Mouse (Mus musculus) common myeloid progenitor, adult 5-6 weeks (primary cell): ENCODE results near the gene Rln3. TPM values are rescaled to one million over a fixed set of nuclear protein-coding genes. Genes with fewer than 3 reads are reported as not detected.
A peak's percentile ranks its signal among the peaks of the same experiment; 100 is the strongest.

Source experiments
- ATAC-seq: replicated peaks from 2 replicates; pipeline ENCODE4 v1.8.0; 2016; ENCODE audit warnings: low read depth, mild to moderate bottlenecking, moderate TSS enrichment, inconsistent platforms; ENCODE audit not compliant: poor library complexity, severe bottlenecking
- total RNA-seq: library from RNA; stranded (forward); fragments of 200-1000, 187-1606 nt; gene quantifications from 2 replicates; pipeline ENCODE4 v1.2.3, GENCODE M21; 2017

Rln3 gene
- total RNA-seq = not detected in 2 replicates

GRCm38 (mm10) chr8:84044900-84045299, at the start of gene Rln3:
TSS of gene Rln3 (minus strand) at chr8:84045000.
- no peak for ATAC-seq

DNA sequence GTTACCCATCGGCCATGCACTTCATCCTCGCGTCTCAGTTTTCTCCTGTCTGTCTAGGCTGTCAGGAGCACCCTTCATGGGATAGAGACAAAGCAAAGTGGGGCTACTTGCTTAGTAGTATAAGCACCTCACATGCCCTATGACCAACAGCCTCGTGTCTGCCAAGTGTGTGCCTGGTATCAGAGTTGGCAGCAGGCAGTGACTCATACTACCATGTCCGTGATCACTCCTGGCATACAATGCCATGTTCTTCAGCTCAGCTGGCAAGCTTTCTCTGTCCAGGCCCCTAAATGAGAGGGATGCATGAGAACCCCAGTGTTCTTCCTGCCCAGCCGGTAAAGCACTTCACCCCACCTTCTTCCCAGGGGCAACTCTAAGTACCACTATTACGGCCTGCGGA, 45.8 kb upstream of the Rln3 start:
- no peak for ATAC-seq

DNA sequence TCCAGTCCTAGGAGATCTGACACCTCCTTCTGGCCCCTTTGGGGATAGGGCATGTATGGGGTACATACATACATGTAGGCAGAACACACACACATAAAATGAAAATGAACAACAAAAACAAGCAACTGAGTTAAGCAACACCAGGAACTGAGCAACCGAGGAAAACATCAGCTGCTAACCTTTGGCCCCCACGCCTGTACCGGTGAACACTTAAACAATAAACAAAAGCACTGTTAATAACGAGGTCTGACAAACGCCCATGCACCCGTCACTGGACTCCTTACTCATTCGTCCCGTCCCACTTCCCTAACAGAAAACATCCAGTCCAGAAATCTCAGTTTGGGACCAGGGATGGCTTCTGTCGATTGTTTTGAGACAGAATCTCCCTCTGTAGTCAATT, 44.5 kb upstream of the Rln3 start:
- ATAC-seq = no peak

DNA sequence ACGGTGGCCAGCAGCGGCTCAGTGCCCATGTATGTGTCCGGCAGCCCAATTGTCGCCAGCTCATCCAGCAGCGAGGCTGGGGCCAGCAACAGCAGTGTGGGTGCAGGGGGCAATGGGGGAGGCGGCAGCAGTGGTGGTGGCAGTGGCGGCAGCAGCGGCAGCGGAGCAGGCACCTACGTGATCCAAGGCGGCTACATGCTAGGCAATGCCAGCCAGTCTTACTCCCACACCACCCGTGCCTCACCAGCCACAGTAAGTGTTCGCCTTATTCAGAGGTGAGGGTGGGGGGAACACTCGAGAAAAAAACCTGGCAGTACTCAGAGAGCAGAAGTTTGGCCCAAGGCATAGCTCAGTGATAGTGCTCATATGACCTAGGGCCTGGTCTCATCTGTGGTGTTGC, 43.0 kb upstream of the Rln3 start:
- ATAC-seq = no peak

DNA sequence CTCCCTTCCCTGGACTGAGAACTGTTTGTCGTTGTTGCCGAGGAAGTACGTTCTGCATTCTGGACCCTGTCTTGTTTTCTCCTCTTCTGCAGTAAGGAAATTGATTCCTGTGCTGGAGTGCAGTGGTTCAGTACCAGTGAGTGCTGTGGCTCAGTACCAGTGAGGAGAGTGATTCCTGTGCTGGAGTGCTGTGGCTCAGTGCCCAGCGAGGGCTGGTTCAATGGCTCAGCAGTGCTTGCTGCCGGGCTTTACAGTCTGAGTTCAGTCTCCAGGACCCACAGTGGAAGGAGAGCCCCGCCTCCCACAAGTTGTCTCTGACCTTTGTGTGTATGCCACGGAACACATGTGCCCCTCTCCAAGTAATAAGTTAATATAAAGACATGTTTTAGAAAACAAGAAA, 42.4 kb upstream of the Rln3 start:
- no peak for ATAC-seq

- no peak for ATAC-seq
These were observed 39.7 kb upstream of the Rln3 start for GRCm38 (mm10) chr8:84084341-84085115.

DNA sequence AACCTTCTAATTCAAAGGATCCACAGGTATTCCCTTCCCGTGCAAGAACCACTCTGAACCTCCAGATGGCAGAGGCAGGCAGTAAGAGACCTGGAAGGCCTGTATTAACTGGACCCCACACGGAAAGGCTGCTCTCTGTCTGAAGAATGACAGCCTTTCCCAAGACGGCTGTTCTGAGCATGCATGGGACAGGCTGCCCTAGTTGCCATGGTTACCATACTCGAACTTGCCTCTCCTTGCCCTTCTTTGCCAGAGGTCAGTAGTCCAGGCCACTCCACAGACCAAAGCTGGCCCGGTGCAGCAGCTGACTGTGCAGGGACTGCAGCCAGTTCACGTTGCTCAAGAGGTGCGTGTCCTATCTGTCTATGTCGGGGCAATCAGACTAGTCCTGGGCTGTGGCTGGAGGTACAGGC, 39.0 kb upstream of the Rln3 start:
- ATAC-seq = no peak

GRCm38 (mm10) chr8:84079206-84079605, 34.4 kb upstream of the Rln3 start:
- no peak for ATAC-seq

DNA sequence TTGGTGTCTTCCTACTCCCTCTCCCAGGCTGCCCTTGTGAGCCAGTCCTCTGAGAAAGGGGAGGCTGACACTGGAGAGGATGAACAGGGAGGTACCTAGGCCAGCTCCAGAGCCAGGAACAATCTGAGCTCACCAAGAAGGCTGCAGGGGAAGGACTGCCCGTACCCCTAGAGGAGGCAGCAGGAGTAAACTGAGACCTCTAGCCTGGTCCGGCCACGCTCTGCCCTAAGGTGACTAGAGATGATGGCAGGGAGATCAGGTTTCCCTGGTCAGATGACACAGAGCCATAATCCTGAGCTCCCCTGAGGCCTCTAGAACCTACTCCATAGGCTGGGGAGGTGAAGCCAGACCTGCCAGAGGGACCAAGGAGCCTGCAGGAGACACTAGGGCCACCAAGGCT, 32.0 kb upstream of the Rln3 start:
- no peak for ATAC-seq

GRCm38 (mm10) chr8:84076412-84076811, 31.6 kb upstream of the Rln3 start:
- ATAC-seq = no peak

GRCm38 (mm10) chr8:84073230-84073976, 28.6 kb upstream of the Rln3 start:
- no peak for ATAC-seq

DNA sequence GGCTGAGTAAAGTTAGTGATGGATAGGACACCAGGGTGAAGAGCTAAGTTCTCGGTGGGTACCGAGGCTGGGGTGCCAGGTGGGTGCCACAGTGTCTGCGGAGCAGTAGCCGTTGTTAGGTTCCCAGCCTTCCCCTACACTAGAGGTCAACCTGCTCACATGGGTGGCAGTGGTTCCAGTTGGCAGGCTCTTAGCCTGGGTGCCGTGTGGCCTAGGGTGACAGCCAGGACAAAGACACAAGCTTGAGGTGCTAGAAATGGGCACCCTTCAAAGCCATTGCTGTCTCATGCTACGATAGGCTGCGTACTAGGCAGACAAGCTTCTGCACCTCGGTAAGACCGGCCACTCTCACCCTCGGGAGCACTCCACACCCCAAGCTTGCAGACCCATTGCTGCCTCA, 27.5 kb upstream of the Rln3 start:
- ATAC-seq = no peak

DNA sequence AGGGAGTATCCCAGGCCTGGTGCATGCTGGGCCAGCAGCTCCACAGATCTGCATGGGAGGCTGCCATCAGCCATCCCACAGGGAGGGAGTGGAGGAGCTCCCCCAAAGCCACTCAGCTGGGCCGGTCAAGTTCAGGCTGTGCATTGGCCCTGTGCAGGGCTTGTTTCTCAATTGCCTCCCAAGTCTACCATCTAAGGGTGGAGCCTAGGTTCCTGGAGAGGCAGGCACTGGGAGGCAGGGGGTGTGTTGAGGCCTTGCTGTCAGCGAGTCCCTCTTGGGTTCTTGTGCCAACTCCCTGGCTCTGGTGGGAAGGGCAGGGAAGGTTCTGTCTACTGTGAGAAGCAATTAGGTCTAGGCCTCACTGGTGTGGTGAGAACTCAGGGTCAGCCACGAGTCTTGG, 27.1 kb upstream of the Rln3 start:
- ATAC-seq = no peak

DNA sequence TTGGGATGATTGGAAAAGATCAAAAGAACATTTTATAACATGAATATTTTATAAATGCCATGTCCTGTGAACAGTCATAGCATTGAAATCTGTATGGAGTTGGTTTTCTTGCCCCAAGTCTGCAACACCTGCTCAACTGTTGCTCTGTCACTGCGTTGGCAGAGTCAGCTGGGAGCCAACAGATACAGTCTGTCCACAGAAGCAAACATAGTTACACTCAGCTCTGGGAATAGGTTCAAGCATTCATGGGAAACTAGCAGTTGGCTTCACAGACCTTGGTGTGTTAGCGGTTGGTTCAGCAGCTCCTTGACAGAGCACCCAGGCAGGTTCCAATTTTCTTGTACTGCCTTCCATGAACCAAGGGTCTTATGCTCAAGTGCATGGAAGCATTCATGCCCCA, 25.9 kb upstream of the Rln3 start:
- no peak for ATAC-seq

GRCm38 (mm10) chr8:84070241-84070640, 25.4 kb upstream of the Rln3 start:
- no peak for ATAC-seq

GRCm38 (mm10) chr8:84069750-84070149, 24.9 kb upstream of the Rln3 start:
- ATAC-seq = no peak

DNA sequence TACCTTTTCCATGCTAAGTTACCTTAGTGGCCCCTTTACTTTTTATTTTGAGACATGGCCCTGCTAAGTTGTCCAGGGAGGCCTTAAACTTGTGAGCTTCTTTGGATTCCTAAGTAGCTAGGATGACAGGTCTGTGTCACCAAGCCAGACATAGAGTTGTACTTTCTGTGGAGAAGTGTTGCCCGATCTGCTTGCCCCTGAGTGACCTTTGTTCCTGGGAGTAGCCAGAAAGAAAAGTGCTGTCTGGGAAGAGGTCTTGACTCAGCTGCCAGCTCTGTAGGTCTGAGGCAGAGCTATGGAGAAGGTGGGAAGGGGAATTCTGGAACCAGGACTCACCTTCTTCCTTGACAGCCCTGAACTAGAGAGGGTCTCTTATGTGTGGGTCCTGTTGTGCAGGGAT, 24.4 kb upstream of the Rln3 start:
- no peak for ATAC-seq

DNA sequence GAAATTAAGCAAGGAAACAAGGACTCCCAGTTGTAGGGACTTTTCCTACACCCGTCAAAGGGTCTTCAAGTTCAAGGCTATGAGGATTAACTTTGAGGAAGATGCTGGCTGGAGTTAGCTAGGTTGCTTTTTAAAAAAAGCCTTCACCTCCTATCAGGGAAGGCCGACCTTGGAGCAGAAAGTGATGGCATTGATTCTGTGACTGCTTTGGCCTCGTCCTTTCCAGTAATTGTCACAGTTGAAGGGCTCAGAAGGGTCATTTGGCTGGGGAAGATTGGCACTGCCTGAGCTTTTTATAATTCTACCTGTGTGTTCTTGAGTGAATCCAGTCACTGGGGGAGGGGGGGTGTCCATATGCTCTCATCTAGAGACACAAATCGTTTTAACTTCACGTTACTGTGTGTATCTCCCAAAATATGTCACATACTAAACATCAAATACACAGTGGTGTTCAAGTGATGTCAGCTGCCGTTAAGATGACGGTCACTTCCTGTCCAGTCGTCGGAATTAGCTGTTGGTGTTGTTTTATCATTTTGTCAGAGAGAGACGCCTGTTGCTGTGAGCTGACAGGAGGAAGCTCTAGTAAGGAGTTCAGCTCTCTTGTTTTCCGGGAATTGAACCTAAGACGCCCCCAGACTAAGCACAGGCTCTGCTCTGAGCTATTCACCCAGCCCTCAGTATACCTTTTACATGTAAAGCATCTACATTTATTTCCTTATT, 23.7 kb upstream of the Rln3 start:
- no peak for ATAC-seq

GRCm38 (mm10) chr8:84067911-84068310, 23.1 kb upstream of the Rln3 start:
- ATAC-seq = no peak

DNA sequence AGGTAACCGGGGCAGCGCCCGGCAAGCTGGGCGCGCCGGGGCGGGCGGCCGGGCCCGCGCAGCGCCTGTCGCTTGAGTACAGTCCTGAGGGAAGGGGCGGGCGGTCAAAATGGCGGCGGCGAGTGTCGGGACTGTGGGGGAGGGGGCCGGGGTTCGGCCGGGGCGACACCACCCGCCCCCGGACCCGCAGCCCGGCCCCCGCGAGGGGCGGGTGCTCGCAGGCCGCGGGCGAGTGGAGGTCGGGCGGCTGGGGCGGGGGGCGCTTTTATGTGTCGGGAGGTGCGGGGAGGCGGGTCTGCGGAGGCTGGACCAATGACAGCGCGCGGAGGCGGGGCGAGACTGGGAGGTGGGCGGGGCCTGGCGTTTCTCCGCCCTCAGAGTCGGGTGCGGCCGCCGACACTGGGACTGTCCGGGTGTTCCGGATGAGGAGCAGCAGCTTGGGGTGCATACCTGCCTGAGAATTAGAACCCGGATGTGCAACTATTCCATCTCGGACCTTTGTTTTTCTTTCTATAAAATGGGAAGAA, 22.3 kb upstream of the Rln3 start:
- ATAC-seq = peak; percentile 45
